Mouse (Mus musculus) spleen, adult 2 months (tissue): ENCODE results near the gene Ulk3.

Experiments
- CTCF ChIP-seq: fragments of 200-500 bp; IDR thresholded peaks from 2 replicates; pipeline ENCODE4 v1.5.1; 2011; ENCODE audit warnings: mild to moderate bottlenecking, inconsistent platforms; ENCODE audit not compliant: insufficient read depth, insufficient read length, insufficient replicate concordance; ENCODE audit errors: extremely low read depth
- POLR2A ChIP-seq: fragments of 200-500 bp; IDR thresholded peaks from 2 replicates; pipeline ENCODE4 v1.6.1; 2011; ENCODE audit warnings: low read depth, low read length, inconsistent platforms

DNA sequence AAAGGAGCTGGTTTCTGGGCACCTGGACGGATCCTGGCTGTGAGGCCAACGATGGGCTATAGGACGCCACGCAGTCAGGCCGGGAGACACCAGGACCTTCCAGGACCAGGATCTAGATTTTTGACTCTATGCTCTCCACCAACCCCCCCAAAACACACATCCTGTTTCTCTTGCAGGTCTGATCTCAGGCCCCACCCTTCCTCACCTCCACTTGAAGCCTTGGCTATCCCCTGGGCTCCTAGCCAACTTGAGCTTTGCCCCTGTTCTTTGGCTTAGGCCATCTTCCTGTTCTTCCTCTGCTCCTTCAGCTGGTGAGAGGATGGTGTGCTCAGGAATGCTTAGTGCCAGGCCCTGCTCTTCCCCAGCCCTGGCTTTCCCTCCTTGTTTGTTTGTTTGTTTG is 31.4 kb downstream of the Ulk3 start, which contains the start of gene Lman1l:
- TF ChIP-seq CTCF (no peak), POLR2A (no peak)
